Mouse (Mus musculus): ENCODE results near the gene Clstn1.

Clstn1 gene

DNA sequence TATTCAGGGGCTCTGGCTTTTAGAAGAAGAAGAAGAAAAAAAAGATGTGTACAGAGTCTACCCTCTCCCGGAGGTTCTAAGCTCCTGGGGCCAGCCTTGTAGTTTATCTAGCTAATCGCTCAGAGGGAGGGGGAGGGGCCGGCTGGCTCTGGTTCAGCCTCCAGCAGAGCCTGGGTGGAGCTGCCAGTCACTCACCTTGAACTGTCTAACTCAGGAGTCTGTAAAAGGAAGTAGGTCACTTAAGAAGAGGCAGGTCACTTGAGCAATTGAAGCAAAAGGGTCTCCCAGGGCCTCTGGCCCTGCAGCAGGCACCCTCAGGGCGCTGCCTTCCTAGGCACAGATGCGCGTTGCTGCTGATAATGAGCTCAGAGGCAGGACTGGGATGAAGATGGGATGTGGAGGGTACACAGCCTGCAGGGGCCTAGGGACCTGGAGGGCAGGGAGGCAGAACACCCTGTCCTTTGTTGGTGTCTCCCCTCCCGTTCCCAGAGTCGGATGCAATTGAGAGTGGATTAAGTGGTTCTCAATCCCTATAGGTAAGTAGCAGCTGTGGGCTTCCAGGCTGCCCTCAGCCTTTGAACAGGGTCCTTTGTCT is 18.7 kb upstream of the Clstn1 start:
- peak; percentile 68 to 80 for DNase-seq

- peak in 1 of 2 experiments; percentile 27 for DNase-seq
These were observed 17.6 kb upstream of the Clstn1 start for GRCm38 (mm10) chr4:149568622-149569021.

DNA sequence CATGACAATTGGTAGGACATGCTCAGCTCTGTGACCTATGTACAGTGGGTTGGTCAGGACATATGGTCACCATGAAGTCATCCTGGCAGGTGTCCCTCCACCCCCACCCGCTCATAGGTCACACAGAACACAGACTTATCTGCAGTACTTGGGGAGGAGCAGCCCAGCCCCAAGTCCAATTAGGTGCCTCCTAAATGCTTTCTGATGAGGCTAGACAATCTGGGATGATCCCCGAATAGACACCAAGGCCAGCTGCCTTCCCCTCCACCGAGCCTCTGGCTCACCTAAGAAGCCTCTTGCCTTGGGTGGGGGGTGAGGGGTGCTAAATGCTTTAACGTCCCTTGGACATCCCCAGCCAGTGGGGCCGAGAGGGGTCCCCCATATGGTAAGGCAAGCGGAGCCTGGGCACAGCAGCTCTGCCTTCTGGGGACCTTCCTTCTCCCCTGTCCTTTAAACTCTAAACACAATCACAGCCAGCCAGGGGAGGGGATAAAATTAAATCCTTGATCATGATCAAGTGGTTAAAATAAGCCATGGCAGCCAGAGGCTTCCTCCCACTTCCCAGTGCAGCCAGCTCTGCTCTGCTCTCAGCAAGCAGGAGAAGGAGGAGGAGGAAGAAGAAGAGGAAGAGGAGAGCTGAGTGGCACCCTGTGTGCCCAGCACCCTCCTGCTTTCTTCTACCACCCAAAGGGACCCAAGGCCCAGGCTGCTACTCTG is 16.3 kb upstream of the Clstn1 start:
- DNase-seq = no peak

GRCm38 (mm10) chr4:149570498-149570863 is 15.8 kb upstream of the Clstn1 start:
- DNase-seq = no peak

DNA sequence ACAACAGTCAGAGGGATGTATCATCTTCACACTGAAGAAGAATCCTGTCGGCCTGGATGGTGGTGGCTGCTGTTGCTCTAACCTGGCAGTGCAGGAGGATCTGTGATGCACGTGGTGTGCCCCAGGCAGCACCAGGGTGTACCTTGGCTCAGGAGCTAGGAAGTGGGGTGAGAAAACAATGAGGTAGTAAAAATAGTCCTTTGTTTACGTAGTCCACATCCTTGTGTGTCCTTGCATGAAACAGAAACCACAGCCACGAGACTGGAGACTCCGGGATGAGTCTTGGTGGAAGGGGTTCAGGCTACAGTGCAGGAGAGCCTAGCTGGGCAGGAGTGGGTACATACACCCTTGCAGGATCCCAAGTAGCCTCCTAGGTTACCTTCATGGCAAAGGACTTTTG is 15.1 kb upstream of the Clstn1 start:
- peak; percentile 62 to 76 for DNase-seq

DNA sequence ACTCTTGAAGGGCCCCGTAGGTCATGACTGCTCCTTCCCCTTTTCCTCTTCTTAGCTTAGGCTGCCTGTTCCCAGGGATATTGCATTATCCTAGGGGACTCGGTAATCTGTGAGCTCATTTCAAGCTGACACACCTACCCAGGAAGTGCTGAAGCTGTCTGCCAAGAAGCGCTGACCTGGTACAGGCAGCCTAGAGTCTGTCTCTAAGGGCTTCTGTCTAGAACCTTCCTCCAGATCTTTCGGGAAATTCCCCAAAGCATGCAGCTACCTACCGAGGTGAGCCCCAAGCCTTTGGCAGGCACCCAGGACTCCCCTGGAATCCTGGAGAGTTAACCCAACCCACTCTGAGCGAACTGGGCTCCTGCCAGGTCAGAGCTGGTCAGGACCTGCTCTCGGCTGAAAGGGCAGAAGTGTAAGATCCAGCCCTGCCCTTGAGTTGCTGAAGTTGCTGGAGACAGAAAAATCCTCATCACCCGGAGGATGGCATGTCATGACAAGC is 14.6 kb upstream of the Clstn1 start:
- DNase-seq = peak; percentile 88 to 92

DNA sequence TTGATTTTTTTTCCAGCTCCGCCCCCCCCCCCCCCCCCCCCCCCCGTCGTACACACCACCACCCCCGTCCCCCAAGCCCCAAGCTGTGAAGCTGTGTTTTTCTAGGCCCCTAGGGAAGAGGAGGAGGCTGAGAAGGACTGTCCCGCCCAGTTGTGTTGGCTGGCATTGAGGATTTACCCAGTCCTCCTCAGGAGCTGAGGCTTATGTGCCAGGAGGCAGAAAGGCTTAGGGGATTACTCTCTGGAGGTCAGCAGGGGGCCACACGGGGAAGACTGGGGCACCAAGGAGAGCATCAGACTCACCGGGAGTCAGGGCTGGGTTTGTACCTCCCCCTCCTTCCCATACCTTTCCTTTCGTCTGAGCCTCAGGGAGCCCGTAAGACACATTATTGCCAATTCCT is 13.8 kb upstream of the Clstn1 start:
- DNase-seq = no peak

- DNase-seq = peak; percentile 84 to 90
These were observed 13.4 kb upstream of the Clstn1 start for GRCm38 (mm10) chr4:149572851-149573250.

- no peak for DNase-seq
These were observed 11.9 kb upstream of the Clstn1 start for GRCm38 (mm10) chr4:149574391-149574821.

DNA sequence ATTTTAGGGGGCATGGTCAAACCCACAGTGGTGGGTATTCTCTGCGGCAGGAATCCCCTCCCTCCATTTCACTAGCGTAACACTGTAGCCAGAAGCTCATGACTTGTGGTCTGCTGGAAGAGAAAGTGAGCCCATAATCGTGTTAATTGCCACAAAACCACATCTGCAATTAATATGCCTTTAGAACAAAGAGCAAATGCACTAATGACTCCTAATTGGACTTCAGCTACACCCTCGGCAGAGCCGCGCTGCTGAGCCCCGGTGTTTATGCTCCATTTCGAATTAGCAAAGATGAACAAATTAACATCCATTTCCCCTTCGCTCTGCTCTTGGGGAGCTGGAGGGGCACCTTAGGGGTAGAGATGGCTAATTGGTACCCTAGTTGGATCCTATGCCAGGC is 10.2 kb upstream of the Clstn1 start:
- DNase-seq = no peak

DNA sequence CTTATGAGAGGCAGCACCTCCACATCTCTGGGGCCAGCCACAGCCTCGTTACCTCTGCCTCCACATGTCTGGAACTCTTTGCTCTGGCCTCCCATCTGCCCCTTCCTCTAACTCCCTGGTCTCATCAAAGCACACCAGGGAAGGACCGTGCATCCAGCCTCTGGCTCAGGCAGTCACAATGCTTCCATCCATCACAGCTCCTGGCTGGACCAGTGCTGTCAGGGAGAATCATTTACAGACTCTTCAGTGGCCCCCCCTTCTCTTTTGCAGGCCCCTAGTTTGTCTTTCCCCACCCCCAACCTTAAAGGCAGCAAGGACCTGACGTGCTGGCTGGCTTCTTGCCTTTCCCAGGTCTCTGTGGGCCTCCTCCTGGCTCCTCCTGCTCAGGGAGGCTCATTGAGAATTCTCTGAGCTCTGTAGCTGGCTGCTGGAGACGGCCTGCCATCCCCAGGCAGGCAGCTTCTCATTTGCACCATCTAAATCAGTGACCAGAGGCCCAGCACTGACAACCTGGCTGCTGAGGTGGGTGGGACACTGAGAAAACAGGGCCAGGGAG is 9.2 kb upstream of the Clstn1 start:
- DNase-seq = no peak

GRCm38 (mm10) chr4:149578085-149578681 is 8.1 kb upstream of the Clstn1 start:
- no peak for DNase-seq

GRCm38 (mm10) chr4:149578831-149579230 is 7.4 kb upstream of the Clstn1 start:
- DNase-seq = no peak

DNA sequence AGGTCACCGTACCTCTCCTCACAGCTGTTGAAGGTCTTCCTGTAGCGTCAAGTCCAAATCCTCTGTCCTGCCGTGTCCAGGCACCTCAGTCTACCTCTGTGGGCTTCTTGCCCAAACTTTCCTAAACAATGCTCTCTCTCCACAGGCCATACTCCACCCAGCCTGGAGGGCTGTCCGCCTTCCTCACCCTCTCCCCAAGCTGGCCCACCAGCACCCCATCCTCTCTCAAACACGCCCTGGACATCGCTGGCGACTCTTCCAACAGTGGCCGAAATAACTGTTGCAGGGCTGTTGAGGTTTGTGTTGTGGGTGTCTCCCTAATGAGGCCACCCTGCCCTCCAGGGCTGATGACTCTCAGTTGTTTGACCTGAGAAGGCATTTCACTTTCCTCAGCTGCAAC is 1.0 kb upstream of the Clstn1 start:
- DNase-seq = no peak

DNA sequence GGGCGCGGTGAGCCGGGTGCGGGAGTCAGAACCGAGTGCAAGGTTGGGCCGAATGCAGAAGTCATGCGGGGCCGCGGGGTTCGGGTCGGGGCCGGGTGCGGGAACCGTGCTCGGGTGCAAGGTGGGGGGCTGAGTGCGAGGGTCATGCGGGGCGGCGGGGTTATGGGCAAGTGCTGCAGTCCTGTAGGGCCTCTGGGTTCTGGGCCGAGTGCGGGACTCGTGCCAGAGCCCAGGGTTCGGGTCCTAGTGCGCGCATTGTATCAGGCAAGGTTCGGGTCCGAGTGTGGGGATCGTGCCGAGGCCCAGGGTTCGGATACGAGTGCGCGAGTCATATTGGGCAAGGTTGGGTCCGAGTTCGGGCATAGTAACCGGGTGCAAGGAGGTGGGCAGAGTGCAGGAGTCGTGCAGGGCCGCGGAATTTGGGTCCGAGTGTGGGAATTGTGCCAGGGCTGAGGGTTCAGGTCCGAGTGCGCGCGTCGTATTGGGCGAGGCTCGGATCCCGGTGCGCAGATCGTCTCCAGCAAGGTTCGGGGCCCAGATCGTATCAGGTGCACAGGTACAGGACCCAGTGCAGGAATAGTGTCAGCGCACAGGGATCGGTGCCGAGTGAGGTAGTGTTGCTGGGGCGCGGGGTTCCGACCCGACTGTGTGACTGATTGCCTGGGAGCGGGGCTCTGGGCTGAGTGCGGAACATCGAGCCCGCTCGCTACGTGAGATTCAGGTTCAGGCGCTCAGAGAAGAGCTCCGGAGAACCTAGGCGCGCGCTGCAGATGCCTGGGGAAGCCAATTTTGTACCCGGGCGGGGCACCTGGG is 721 bp downstream of the Clstn1 start:
- no peak for DNase-seq

GRCm38 (mm10) chr4:149587596-149588168 is 1.4 kb downstream of the Clstn1 start:
- no peak for DNase-seq

DNA sequence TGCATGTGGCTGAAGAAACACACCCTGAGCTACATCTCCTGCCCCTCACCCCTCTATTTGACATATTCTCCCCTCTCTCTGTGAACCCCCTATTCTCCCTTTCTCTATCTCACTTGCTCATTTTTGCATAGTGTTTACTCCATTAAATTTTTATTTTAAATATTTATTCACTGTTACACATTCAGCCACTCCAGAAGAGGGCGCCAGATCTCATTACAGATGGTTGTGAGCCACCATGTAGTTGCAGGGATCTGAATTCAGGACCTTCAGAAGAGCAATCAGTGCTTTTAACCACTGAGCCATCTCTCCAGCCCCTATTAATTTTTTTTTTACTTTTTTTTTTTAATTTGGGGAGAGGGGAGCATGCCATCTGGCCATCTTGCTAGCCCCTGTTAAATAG is 3.9 kb downstream of the Clstn1 start:
- DNase-seq = no peak

- DNase-seq = no peak
These were observed 5.2 kb downstream of the Clstn1 start for GRCm38 (mm10) chr4:149591486-149591885.

DNA sequence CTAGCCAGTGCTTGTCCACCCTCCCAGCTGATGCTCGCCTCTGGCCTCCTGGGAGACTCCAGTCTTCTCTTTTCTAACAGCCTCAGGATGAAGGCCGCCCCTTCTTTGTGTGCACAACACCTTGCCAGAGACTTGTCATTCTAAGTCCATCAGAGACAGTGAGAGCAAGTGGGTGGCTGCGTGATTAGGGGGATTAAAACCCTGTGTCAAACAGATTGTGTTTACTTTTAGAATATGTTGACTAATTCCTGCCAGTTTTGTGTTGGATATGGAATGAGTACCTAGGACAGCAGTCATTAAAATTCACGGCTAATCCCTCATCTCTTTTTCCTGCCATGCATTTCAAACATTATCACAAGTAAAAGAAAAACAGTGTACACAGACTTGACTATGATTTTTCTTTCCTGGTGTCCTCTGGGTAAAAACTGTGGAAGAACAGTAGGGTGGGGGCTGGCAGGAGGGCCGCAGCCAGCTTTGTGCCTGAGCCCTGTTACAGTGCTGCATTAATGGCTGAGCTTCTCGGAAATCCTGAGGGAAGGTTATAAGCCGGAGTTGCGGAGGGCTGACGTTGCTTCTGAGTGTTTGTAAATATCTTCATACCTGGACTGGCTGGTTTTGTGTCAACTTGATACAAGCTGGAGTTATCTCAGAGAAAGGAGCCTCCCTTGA is 8.8 kb downstream of the Clstn1 start:
- no peak for DNase-seq

- peak; percentile 56 to 74 for DNase-seq
These were observed 11.5 kb downstream of the Clstn1 start for GRCm38 (mm10) chr4:149597641-149598208.

- DNase-seq = no peak
These were observed 13.3 kb downstream of the Clstn1 start for GRCm38 (mm10) chr4:149599549-149599948.

DNA sequence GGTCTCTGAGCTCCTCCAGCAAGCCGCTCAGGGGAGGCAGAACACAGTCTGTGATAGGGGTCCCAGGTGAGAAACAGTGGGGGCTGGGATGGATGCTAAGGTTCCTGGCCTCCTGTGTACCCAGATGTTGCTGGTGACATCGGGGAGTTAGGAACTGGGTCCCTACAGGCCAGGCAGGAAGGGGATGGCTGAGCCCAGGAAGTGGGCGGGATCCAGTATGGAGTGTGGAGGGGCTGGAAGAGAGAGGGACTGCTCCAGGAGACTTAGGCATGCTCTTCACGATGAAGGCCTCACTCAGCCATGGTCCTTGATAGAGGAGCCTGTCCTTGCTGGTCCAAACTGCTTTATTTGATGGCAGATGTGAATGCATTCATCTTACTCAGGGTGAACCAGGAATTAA is 13.9 kb downstream of the Clstn1 start:
- no peak for DNase-seq

Data from lung, adult 18-20 months (tissue).